Mouse (Mus musculus) urinary bladder, postnatal 4 days (tissue): ENCODE measurements around the gene Gigyf1.

ENCODE experiments used
- DNase-seq, 2 experiments: peaks; one replicate each; pipeline ENCODE4 v3.0.0; 2021 to 2022; ENCODE audit warnings: low spot score in 2 of 2

The Gigyf1 gene

DNA sequence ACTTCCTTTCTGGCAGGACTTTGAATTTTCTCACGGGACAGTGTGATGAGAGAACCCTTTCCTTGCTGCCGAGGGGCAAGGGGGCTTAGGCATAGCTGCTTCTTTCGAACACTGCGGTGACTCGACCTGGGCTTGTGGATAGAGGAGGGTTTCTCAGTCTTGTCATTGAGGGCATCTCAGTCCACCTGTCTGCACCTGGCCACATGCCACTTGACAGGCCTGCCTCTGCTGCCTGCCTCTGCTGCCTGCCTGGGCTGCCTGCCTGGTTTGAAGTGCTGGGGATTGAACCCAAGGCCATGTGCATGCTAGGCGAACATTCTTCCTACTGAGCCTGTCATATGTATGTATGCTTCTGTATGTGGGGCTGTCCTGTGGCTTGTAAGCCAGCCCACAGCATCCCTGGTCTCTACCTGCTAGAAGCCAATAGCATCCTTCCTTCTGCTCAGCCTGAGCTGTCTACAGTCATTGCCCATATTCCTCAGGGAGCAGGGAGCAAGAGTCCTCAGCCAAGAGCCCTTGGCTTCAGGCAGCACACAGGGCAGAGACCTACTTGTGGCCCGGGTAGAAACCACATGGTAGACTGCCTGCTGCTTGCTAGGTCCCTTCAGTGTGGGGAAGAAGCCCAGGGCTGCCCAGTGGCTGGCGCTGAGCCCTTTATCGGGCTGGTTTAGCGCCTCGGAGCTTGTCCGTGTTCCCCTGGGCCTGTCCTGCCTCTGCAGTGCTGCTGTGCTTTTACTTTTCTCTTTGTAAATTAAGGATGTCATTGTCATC lies 4.2 kb upstream of the Gigyf1 start:
- no peak for DNase-seq

DNA sequence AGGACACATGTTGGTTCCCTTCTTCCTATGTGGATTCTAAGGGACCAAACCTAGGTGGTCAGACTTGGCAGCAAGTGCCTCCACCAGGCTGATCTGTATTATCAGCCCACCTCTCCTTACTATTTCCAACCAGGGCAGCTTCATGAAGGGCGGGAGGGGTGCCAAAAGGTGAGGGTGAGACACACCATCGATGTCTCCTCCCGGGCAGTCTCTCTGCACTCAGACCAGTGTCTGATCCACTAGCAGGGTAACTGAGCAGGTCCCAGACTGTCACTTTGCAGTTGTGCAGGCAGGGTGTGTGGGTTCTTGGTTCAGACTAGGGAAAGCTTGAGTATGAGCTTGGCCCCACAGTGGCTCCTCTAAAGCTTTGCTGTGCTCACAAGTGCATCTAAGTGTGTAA lies 3.5 kb upstream of the Gigyf1 start:
- no peak for DNase-seq

DNA sequence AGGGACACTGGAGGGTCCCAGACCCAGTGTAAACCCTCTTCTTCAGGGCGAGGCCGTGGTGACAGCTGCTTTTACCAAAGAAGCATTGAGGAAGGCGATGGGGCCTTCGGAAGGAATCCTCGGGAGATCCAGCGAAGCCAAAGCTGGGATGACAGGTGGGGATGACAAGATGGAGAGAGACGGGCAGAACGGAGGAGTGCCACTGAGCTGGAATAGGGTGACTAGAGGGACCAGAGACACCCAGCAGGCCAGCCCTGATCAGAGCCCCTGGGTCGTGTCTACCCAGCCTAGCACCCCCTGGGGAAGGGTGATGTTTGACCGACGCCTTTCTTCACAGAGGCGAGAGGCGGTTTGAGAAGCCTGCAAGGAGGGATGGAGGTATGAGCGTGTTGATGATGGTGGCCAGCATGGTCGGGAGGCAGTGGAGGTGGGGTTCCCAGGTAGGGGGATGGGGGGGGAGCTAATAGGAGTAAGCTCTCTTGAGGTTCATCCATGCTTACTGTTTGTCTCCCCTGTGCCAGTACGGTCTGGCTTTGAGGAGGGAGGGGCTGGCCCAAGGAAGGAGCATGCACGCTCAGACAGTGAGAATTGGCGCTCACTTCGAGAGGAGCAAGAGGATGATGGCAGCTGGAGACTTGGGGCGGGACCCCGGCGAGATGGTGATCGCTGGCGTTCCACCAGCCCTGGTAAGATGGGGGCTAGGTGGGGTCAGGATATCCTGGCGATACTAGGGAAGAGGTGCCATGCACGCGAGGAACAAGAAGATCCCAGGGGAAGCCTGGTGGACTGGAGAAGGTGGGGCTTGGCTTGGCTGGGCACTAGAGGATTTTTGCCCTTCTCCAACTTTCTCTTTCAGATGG lies 1.6 kb downstream of the Gigyf1 start:
- no peak for DNase-seq

DNA sequence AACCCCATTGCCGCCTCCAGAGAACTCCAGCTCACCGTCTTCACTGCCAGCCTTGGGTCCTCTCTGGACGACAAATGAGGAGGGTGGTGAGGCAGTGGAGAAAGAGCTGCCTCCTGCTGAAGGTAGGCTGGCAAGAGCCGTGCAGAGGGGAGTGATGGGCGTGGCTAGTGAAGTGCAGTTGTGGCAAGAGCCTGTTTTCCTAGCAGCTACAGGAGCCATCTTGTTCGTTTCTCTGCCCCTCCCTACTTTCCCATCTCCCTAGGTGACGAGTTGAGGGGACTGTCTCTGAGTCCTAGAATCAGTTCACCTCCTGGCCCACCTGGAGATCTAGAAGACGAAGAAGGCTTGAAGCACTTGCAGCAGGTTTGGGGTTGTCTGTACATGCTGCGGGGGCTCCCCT lies 3.5 kb downstream of the Gigyf1 start:
- DNase-seq, result no peak

DNA sequence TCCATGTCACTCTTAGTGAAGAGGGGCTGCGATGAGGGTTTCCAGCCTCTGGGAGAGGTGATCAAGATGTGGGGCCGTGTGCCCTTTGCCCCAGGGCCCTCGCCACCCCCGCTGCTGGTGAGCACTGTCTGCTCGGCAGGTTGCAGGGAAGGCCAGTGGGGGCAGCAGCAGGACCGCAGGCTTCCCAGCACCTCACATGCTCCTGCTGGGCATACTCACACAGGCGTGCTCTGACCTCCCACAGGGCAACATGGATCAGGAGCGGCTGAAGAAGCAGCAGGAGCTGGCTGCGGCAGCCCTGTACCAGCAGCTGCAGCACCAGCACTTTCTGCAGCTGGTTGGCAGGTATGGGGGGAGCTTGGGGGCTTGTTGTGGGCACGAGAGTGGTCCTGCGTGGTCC lies 4.4 kb downstream of the Gigyf1 start:
- no peak for DNase-seq

DNA sequence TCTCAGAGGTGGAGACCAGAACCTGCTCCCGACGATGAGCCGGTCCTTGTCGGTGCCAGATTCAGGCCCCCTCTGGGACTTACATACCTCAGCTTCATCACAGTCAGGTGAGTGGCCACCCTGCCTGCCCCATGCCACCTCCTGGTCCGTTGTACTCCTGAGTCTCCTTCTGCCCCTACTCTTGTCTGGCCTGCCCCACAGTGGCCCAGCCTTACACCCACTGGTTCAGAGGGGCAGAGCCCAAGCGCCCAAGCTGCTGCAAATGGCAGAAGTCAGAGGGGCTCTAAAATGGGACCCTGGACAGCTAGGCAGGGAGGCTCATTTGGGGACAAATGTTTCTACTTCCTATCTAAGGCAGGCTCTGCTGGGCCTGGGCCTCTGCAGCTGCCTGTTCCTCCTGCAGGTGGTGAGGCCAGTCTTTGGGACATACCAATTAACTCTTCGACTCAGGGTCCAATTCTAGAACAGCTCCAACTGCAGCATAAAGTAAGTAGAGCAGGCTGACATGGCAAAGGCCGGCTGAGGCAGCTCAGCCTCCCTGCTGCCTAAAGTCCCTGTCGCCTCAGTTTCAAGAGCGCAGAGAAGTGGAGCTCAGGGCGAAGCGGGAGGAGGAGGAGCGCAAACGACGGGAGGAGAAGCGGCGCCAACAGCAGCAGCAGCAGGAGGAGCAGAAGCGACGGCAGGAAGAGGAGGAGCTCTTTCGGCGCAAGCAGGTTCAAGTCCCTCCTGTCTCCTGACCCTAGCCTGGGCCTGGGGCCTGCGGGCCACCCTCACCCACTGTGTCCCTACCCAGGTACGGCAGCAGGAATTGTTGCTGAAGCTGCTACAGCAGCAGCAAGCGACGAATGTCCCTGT lies 5.3 kb downstream of the Gigyf1 start:
- DNase-seq, result no peak

DNA sequence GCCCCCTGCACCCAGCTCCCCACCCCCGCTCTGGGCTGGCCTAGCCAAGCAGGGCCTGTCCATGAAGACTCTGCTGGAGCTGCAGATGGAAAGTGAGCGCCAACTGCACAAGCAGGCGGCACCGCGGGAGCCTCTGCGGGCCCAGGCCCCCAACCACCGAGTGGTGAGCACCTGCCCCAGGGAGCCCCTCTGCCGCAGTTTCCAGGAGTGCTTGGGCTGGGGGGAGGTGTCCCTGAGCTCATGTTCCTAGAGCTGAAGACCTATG lies 5.8 kb downstream of the Gigyf1 start:
- DNase-seq, result no peak

DNA sequence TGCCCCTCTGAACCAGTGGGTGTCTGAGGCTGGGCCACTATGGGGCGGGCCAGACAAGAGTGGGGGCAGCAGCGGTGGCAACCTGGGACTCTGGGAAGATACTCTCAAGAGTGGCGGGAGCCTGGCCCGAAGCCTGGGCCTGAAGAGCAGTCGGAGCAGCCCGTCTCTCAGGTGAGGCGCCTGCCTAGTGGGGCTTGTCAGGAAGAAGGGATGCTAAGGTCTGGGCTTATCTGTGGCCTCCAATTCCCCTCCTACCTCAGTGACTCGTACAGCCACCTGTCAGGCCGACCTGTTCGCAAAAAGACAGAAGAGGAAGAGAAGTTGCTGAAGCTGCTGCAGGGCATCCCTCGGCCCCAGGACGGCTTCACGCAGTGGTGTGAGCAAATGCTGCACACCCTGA lies 6.3 kb downstream of the Gigyf1 start:
- no peak for DNase-seq

DNA sequence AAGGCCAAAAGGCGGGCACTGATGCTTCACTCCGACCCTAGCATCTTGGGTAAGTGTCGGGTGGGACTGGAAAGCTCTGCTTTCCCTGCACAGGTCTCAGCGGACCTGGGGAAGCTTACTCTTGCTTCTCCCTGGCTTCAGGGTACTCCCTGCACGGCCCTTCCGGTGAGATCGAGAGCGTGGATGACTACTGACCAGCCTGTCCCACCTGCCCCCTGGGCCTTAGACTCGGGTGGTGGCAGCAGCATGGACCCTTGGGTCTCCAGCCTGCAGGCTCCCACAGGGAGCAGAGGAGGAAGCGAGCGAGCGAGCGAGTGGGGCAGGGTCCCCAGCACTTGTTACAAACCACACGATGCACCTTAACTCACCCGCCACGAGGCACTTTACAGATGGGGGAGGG lies 7.2 kb downstream of the Gigyf1 start:
- DNase-seq, result no peak

DNA sequence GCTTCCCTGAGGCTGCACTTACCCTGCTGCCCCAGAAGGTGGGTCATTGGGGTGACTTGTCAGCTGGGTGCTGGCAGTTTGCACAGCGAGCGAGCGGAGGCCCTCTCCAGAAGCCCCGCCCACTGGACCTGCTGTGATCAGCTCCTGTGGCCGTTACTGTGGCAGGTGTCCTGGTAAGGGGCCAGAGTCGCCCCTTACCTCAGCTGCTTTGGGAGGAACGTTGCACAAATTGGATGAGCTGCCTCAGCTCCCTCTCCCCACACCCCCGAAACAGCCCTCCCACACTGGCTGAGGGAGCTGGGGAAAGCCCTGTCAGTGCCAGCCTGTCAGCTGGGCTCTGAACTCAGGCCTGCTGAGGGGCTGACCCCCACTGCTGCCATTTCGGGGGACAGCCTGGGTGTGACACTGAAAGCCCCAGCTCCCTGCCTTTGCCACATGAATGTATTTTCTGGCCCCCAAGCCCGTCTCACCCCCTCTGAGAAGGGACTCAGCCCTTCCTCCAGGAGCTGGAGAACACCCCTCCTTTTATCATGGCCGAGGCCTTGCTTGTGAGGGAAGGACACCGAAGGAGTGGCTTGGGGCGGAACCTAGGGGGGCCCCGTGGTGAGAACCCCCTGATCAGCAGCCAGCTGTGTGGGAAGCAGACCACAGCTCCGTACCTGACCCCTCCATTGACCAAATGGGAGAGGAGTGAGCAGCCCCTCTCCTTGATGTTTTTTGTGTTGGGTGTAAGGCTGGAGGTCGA lies 8.0 kb downstream of the Gigyf1 start:
- DNase-seq, result no peak

DNA sequence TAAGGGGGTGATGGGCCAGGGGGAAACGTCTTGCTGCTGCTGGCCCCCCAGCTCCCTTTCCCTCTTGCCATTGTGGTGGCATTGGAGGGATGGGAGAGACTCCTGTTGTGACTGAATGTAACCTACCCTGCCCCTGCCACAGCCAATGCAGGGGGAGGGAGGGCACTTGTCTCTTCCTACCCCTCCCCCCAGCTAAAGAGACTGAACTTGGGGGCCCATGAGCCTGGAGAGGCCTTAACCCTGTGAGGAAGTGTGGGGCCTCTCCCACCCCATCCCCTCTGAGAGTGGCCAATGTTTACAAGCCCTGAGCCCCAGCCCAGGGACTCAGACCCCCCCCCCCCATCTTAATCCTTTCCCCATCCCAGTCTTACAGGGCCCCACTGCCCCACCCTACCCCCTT lies 9.1 kb downstream of the Gigyf1 start:
- DNase-seq, result no peak

DNA sequence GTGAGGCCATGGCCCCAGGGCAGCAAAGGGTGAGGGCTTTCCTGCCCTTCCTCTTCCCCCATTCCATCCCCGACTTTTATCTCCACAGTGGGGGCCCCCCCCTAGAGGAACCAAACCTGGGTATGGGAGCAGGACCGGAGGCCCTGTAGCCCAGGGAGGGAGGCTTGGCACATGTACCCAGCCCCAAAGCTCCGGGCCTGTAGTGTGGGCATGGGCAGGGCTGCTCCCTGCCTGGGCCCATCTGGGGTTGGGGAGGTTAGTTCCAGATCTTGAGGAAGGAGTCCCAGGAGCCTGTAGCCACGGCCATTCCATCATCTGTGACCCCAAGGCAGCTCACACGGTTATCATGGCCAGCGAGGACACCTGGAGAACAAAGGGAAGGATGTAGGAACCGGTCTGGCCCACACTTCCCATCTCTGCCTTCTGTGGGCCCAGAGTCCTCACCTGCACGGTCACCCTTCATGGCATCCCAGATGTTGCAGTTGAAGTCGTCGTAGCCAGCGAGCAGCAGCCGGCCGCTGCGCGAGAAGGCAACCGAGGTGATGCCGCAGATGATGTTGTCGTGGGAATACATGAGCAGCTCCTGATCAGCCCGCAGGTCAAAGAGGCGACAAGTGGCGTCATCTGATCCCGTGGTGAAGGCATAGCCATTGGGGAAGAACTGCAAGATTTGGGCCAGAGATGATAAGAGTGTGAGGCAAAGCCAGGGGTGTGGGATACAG lies 10.1 kb downstream of the Gigyf1 start:
- no peak for DNase-seq

DNA sequence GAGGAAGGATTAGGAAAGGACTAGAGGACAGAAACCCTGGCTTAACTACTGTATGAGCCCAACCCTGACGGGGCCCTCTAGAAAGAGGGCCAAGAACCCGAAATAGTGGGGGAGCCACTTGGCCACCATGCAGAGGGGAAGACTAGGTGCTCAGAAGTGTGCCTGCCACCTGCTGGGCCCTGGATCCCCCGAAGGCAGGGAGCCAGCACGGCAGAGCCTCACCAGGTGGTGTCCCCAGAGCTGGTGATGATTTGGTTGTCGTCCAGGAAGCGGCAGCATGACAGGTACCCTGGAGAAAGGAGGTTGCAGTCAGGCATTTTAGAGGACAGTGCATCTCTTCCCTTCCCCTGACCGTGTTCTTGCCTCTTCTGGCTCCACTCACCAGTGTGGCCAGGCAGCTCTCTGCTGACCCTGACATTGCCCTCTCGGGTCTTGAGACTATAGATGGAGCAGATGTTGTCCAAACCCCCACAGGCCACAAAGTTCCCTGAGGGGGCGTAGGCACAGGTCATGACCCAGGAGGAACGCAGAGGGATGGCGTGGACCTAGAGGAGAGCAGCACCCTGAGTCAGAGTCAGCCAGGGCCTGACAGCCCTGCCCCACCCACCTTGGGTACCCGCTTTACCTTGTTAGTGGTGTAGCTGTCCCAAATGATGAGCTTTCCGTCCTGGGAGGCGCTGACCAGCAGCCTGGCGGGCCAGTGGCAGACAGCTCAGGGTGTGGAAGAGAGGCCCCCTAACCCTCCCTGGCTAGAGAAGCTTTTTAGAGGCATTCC lies 11.1 kb downstream of the Gigyf1 start:
- DNase-seq, result no peak

DNA sequence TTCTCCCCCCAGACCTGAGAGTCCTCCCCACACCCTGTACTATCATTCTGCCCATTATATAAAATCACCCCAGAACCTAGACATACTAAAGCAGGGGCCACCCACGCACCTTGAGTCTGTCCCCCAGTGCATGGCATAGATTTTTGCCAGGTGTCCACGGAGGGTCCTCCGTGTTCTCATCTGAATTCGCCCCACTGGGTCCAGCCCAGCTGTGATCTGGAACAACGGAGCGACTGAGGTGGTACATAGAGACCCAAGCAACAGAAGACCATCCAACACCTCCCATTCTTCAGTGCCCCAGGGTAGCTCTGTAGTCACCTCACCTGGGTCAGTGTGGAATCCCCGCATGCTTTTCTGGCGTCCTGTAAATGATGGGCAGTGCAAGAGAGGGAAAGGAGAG lies 11.7 kb downstream of the Gigyf1 start:
- no peak for DNase-seq

DNA sequence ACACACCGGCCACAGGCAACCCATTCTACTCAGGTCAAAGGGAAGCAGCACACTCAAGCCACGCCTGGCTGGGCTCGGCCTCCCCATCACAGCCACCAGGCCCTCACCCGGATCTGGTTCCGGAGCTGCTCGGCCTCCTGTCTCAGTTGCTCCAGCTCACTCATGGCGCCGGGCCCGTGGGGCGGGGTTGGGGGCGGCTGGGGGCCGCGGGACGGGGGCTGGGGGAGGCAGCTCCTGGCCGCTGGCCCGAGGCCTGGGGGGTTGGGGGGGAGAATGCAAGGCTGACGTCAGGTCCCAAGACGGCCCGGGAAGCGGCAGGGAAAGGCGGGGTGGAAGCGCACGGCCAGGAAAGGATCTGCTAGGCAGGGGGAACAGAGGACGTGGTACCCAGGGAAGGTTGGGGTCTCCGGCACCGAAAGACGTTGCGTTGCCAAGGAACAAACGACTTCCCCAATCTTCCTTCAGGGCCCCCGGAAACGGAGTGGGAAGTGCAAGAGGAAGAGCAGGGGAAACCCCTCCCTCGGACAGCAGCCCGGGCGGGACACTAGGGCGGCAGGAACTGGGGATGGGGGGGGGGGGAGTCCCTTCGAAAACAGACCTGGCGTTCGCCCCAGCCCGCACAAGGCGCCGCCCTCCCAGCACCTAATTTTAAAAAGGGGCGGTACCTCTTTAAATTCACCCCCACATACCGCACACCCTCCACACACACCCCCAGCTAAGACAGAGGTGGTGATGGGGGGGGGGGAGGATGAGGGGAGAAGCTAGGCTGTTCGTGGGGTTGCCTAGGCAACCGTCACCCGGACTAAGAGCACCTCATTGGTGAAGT lies 12.5 kb downstream of the Gigyf1 start:
- DNase-seq, result peak; percentile 74 to 85

DNA sequence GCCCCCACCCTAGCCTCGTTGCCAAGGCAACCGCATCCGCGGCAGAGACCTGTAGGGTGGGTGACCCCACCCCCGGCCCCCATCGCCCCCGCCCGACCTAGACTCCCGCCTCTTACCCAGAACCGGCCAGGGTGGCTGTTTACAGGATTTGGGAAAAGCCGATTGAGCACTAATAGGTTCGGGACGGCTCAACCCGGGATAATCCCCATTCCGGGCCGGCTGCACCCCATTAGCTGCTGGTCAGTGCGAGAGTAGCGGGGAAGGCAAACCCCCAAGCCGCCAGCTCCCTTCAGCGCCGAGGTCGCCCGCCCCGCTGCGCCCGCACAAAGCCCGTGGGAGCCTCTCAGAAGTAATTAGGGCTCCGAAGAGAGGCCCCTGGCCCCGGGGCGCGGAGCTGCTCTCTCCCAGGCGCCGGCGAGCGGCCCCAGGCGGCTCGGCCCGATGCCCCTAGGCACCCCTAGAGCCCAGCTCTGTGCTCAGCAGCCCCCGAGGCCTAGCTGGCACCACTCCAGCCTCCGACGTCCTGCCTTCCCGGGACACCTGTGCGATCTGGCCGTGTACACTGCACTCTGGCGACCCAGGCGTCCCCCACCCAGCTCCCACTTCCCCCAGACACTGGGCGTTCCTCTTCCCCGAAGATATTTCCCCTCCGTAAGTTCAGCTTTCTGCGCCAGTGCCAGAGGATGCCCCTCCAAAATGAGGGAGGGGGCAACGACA lies 13.2 kb downstream of the Gigyf1 start:
- no peak for DNase-seq

DNA sequence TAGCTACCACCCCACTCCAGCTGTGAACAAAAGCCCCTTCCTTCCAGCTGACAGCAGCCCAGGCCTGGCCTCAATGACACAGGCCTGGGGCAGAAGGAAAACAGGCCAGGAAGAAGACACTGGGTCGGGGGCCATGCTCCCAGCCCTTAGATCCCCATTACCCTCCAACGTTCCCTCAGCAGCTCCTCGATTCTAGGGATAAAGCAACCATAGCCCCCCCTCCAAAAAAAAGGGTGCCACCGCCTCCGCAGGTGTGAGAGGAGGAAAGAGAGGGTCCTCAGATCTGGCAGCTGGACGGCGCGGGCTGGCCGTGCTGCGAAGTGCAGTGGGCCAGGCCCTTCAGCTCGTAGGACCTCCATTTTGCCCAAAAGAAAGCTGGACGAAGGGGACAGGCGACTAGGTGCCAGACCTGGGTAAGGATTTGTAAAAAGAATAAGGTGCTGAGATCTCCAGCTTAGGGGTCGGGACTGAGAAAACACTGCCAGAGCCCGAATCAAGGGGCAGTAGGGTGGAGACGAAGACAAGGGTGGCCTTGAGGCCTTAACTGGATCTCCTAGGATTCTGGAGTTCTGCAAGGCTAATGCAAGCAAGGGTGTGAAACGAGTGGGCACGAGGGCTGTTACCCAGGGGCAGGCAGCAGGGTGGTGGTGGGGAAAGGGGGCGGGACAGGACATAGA lies 13.9 kb downstream of the Gigyf1 start:
- no peak for DNase-seq

DNA sequence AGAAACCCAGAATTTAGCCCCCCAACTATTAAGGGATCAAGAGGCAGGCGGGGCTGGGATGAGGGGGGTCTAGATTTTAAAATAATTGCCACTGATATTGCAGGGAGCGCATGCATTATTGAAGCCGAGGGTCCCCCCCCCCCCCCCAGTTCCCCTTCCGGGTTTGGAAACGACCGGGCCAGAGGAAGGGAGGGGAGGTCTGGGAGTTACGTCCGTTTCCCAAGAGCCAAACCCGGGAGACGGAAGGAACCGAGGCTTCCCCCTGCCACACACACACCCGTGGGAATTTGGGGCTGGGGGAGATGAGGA lies 14.4 kb downstream of the Gigyf1 start:
- no peak for DNase-seq
